Comparison of ENCODE assay signal across 7 mouse cellular contexts in the genomic region with DNA sequence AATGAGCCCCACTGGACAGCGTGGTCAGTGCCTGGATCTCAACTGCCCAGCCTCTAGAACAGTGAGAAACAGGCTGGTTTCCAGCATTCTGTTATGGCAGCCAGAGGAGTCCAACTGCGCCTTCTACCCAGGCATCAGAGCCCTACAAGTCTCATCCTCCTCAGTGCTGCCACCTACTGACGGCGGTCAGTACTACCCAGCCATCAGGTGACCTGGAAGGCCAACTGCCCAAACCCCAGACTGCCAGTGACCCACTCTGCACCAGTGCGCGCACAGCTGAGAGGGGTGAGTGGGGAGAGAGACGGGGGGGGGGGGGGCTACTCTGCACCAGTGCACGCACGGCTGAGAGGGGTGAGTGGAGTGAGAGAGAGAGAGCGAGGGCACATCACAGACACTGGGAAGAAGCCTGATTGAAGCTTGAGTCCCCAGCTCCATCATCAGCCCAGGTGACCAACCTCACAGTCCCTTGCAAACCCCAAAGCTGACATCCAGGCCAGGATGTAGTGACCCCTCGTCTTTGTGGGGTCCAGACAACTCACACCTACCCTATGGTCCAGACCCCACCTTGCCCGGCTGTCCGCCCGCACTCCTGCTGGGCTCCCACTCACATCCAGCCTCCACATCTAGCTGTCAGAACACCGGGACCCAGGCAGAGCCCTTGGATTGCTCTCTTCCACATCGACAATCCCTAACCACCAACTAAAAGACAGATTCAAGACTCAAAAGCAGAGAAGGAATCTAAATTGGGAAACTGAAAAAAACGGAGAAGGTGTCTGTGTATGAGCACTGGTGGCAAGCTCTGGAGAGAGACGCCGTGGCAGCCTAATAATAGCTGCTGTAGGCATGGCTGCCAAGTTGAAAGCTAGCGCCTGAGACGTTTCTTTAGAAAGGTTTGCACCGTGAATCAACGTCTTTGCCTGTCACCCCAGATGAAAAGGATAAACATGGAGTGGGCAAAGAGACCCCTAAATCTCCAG. TPM values are rescaled to one million over a fixed set of nuclear protein-coding genes. Genes with fewer than 3 reads are reported as not detected.
A peak's percentile ranks its signal among the peaks of the same experiment; 100 is the strongest.
DNase-seq lines count a peak whose midpoint lies in the region; ATAC-seq and TF ChIP-seq lines count a peak whose summit lies in the region.

No protein-coding gene starts in this region.

- no peaks in the 10 kb centered on the region for H3K4me1 ChIP-seq in forebrain, embryonic 11.5 days (replicated peaks; ENCODE audit: control insufficient read depth, insufficient read depth, low read length)
- H3K4me1 ChIP-seq in lung, postnatal 0 days (ENCODE audit: insufficient read depth, low read depth, low read length): no peaks in the 10 kb centered on the region

- no peak for ATAC-seq in forebrain, embryonic 11.5 days (replicated peaks; ENCODE audit: low FRiP score)
- peak; percentile 53 for ATAC-seq in lung, postnatal 0 days

- H3K4me3 ChIP-seq in forebrain, embryonic 11.5 days (ENCODE audit: low read depth, low read length): no peak overlapping the region
- H3K4me3 ChIP-seq in lung, postnatal 0 days (ENCODE audit: low read depth, low read length): no peak overlapping the region

- no peak for TF ChIP-seq EP300 in lung, postnatal 0 days (IDR thresholded peaks at IDR 0.05)

- 60% methylated on average over 20 of the region's 23 CpGs for WGBS in forebrain, embryonic 11.5 days
- WGBS in lung, postnatal 0 days: 48% methylated on average over 20 of the region's 23 CpGs

- TF ChIP-seq POLR2A in brain, embryonic 14.5 days (IDR thresholded peaks at IDR 0.05; ENCODE audit: borderline replicate concordance, extremely low read depth, insufficient read depth, insufficient read length, poor library complexity, severe bottlenecking): no peak

- no peaks in the 10 kb centered on the region for H3K27me3 ChIP-seq in forebrain, embryonic 11.5 days (ENCODE audit: control insufficient read depth, insufficient read depth, low read length)
- H3K27me3 ChIP-seq in lung, postnatal 0 days (replicated peaks; ENCODE audit: insufficient read depth, low read length): no peaks in the 10 kb centered on the region

- TF ChIP-seq CTCF in brain, embryonic 14.5 days (IDR thresholded peaks at IDR 0.05; ENCODE audit: borderline replicate concordance, extremely low read depth, insufficient read depth, insufficient read length): peak; percentile 80
- TF ChIP-seq CTCF in lung, postnatal 0 days (IDR thresholded peaks at IDR 0.05): peak; percentile 96

- H3K9me3 ChIP-seq in forebrain, embryonic 11.5 days (ENCODE audit: control insufficient read depth, low read length): no peaks in the 10 kb centered on the region
- H3K9me3 ChIP-seq in lung, postnatal 0 days (ENCODE audit: low read length): no peaks in the 10 kb centered on the region

- peak; percentile 56 for DNase-seq in Muller cell, postnatal 12 days (ENCODE audit: inconsistent ontology term)
- peak; percentile 68 for DNase-seq in brain, embryonic 14.5 days (ENCODE audit: low read depth)
- peak; percentile 88 for DNase-seq in forebrain, embryonic 11.5 days (ENCODE audit: low spot score)
- DNase-seq in heart, postnatal 36 days: peak; percentile 77 to 86
- DNase-seq in layer of hippocampus, postnatal 10 days (ENCODE audit: low spot score in 2 of 2): peak; percentile 70 to 75
- peak; percentile 88 for DNase-seq in lung, postnatal 0 days (ENCODE audit: low spot score)
- DNase-seq in right cerebral cortex, adult 2 months (ENCODE audit: low spot score in 2 of 2): peak; percentile 61 to 76

- no peak overlapping the region for H3K4me2 ChIP-seq in forebrain, embryonic 11.5 days (ENCODE audit: low read depth, low read length, severe bottlenecking)
- H3K4me2 ChIP-seq in lung, postnatal 0 days (replicated peaks; ENCODE audit: low read depth, low read length): no peak overlapping the region

- H3K27ac ChIP-seq in forebrain, embryonic 11.5 days (ENCODE audit: low read depth, low read length): no peak overlapping the region
- H3K27ac ChIP-seq in lung, postnatal 0 days (ENCODE audit: low read length): no peak overlapping the region

- H3K9ac ChIP-seq in forebrain, embryonic 11.5 days (ENCODE audit: low read length): no peak overlapping the region
- H3K9ac ChIP-seq in lung, postnatal 0 days (replicated peaks; ENCODE audit: low read depth): no peak overlapping the region

- intact Hi-C loops in heart, postnatal 36 days (cut with DNase I): loop anchor here (2.0 to 5.0 kb wide), 2 partner anchors 22 to 62 kb away; a partner anchor contains a TSS

- no peaks in the 10 kb centered on the region for H3K36me3 ChIP-seq in forebrain, embryonic 11.5 days (ENCODE audit: control insufficient read depth, insufficient read depth, low read length)
- H3K36me3 ChIP-seq in lung, postnatal 0 days (ENCODE audit: insufficient read depth, low read length): peaks cover 14% of the 10 kb centered on the region; the same call in 1 of the 2 replicates

RNA-seq across cellular contexts. Expression of a gene that starts 22.6 kb away (rescaled TPM):
- polyA plus RNA-seq in brain, embryonic 14.5 days (2012; rRNA removed): 52.3 and 70.7 TPM in 2 replicates
- 52.3 and 55.2 TPM in 2 replicates for polyA plus RNA-seq in forebrain, embryonic 11.5 days (2014; fragmentation: Nextera tagmentation; extraction: Ambion mirVana)
- 10 to 100 TPM; 37.0 to 43.0 TPM for total RNA-seq in heart, postnatal 36 days (2021)
- 10 to 100 TPM; 46.1 to 48.1 TPM for total RNA-seq in layer of hippocampus, postnatal 10 days (2021)
- 55.3 and 56.7 TPM in 2 replicates for polyA plus RNA-seq in lung, postnatal 0 days (2015; fragmentation: Nextera tagmentation; extraction: Ambion mirVana)

RNA-seq across cellular contexts. Expression of a gene that starts 34.3 kb away (rescaled TPM):
- 1.8 and 2.6 TPM in 2 replicates for polyA plus RNA-seq in brain, embryonic 14.5 days (2012; rRNA removed)
- 1.5 TPM in 2 replicates for polyA plus RNA-seq in forebrain, embryonic 11.5 days (2014; fragmentation: Nextera tagmentation; extraction: Ambion mirVana)
- total RNA-seq in heart, postnatal 36 days (2021): 10 to 100 TPM in 1 of 2 experiments, 1 to 10 TPM in 1; 9.0 to 10.5 TPM
- total RNA-seq in layer of hippocampus, postnatal 10 days (2021): 1 to 10 TPM; 1.7 to 2.0 TPM
- polyA plus RNA-seq in lung, postnatal 0 days (2015; fragmentation: Nextera tagmentation; extraction: Ambion mirVana): 10.6 and 10.8 TPM in 2 replicates

RNA-seq across cellular contexts. Expression of a gene that starts 52.6 kb away (rescaled TPM):
- polyA plus RNA-seq in brain, embryonic 14.5 days (2012; rRNA removed): 98.9 and 153 TPM in 2 replicates
- 20.8 and 22.3 TPM in 2 replicates for polyA plus RNA-seq in forebrain, embryonic 11.5 days (2014; fragmentation: Nextera tagmentation; extraction: Ambion mirVana)
- total RNA-seq in heart, postnatal 36 days (2021): 1 to 10 TPM; 8.1 to 8.7 TPM
- 10 to 100 TPM; 18.3 to 22.5 TPM for total RNA-seq in layer of hippocampus, postnatal 10 days (2021)
- 11.8 and 13.7 TPM in 2 replicates for polyA plus RNA-seq in lung, postnatal 0 days (2015; fragmentation: Nextera tagmentation; extraction: Ambion mirVana)
